Mouse (Mus musculus) spleen, adult 18-20 months (tissue): ENCODE results near the gene Gse1.

Source experiments
- DNase-seq, 2 experiments: peaks; one replicate each; pipeline ENCODE4 v3.0.0; 2022; ENCODE audit warnings: mixed read lengths in 2 of 2

The Gse1 gene

GRCm38 (mm10) chr8:120377803-120378189, 149.5 kb downstream of the Gse1 start:
- DNase-seq = no peak

- no peak for DNase-seq
Observed at GRCm38 (mm10) chr8:120378306-120378705, 150.1 kb downstream of the Gse1 start.

- DNase-seq = no peak
Observed at GRCm38 (mm10) chr8:120379015-120379414, 150.8 kb downstream of the Gse1 start.

- DNase-seq = no peak
Observed at GRCm38 (mm10) chr8:120381865-120382264, 153.6 kb downstream of the Gse1 start.

- DNase-seq = no peak
Observed at GRCm38 (mm10) chr8:120382436-120383203, 154.4 kb downstream of the Gse1 start.

- no peak for DNase-seq
Observed at GRCm38 (mm10) chr8:120383204-120383560, 154.9 kb downstream of the Gse1 start.

GRCm38 (mm10) chr8:120383713-120384112, 155.5 kb downstream of the Gse1 start:
- DNase-seq = no peak

GRCm38 (mm10) chr8:120384745-120385144, 156.5 kb downstream of the Gse1 start:
- DNase-seq = no peak

GRCm38 (mm10) chr8:120388246-120388645, 160.0 kb downstream of the Gse1 start:
- DNase-seq = no peak

GRCm38 (mm10) chr8:120390598-120390997, 162.3 kb downstream of the Gse1 start:
- DNase-seq = no peak

GRCm38 (mm10) chr8:120391856-120392255, 163.6 kb downstream of the Gse1 start:
- DNase-seq = no peak

GRCm38 (mm10) chr8:120393085-120393484, 164.8 kb downstream of the Gse1 start:
- DNase-seq = no peak

- no peak for DNase-seq
Observed at GRCm38 (mm10) chr8:120393871-120394275, 165.6 kb downstream of the Gse1 start.

GRCm38 (mm10) chr8:120395892-120396291, 167.6 kb downstream of the Gse1 start:
- DNase-seq = no peak

GRCm38 (mm10) chr8:120396756-120397155, 168.5 kb downstream of the Gse1 start:
- no peak for DNase-seq

GRCm38 (mm10) chr8:120397444-120398411, 169.5 kb downstream of the Gse1 start:
- no peak for DNase-seq

GRCm38 (mm10) chr8:120399212-120399934, 171.1 kb downstream of the Gse1 start:
- no peak for DNase-seq

GRCm38 (mm10) chr8:120401216-120401615, 173.0 kb downstream of the Gse1 start:
- DNase-seq = no peak

GRCm38 (mm10) chr8:120401712-120402111, 173.5 kb downstream of the Gse1 start:
- no peak for DNase-seq

GRCm38 (mm10) chr8:120403606-120404269, 175.5 kb downstream of the Gse1 start:
- DNase-seq = no peak

GRCm38 (mm10) chr8:120404609-120405036, 176.4 kb downstream of the Gse1 start:
- peak; percentile 38 to 72 for DNase-seq

- no peak for DNase-seq
Observed at GRCm38 (mm10) chr8:120406008-120406632, 177.9 kb downstream of the Gse1 start.
